Mouse (Mus musculus): ENCODE results near the gene Prkd3.
A peak's percentile ranks its signal among the peaks of the same experiment; 100 is the strongest.

Prkd3 gene

DNA sequence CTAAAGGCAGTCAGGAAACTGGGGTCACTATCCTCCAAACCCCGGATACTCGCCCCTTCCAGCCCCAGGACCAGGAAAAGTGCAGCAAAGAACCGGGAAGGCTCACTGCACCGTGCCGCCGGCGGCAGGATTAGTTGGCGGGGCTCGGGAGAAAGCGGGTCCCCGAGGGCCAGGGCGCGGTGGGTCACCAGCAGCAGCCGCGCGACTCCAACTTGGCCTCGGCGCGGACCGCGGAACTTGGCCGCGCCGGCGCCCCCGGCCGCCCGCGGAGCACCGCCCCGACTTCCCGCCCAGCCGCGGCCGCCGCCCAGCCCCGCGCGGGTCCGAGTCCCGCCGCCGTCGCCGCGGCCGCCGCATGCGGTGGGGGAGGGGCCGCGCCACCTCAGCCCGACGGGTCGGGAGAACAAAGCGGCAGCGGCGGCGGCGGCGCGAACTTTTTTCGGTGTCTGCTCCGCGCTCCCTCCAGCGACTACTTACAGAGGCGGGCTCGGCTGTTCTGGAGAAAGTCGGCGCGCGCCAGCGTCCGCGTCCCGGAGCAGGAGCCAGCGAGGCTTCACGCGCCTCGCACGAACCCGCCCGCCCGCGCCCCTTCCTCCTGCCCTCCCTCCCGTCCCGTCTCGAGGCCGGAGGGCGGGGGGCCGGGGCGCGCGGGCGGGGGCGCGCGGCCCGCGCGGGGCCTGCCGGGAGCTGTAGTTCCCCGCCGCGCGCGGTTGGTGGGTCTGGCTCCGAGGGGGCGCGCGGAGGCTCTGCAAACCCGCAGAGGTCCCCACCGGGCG, at the start of gene Prkd3:
Gene Prkd3, minus strand, starts transcription at position 609 of the 776 bp plus-strand sequence.
- DNase-seq (ENCODE audit: low spot score in 2 of 2) = peak; percentile 38 to 66

DNA sequence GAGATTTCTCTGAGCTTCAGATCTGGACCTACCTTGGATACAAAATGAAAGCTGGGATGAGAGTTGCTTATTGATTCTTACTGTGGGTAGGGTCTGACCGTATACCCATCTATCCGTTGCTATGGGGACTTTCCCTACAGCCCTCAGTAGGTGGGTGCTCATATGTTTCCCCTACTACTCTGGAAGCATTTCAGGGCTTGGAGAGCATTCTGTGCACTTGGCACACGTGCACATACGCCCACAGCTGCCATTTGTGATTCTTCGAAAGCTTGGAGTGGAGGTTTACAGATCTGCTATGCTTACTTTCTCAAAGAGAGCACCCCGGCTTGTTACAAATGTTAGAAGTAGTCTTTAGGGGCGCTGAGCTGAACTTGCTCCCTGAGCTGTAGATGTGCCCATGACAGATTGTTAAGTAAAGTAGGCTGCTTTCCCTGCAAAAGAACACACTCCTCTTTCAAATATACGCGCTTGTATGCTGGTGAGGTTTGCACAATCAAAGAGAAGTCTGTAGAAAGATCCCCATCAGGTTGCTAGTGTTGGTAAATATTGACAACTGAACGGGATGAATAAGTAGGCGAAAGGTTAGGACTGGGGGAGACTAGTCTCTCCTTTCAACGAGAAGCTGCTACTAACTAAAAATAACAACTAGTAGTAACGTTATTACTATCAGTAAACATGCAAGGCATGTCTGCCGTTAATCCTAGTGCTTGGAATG, 49.3 kb upstream of the Prkd3 start:
- DNase-seq (ENCODE audit: low spot score in 2 of 2) = no peak

GRCm38 (mm10) chr17:79069019-79069418, 48.4 kb upstream of the Prkd3 start:
- no peak for DNase-seq (ENCODE audit: low spot score in 2 of 2)

GRCm38 (mm10) chr17:79068581-79068980, 48.0 kb upstream of the Prkd3 start:
- DNase-seq (ENCODE audit: low spot score in 2 of 2) = no peak

- no peak for DNase-seq (ENCODE audit: low spot score in 2 of 2)
Measured at GRCm38 (mm10) chr17:79064250-79064649, 43.6 kb upstream of the Prkd3 start.

- no peak for DNase-seq (ENCODE audit: low spot score in 2 of 2)
Measured at GRCm38 (mm10) chr17:79060221-79060620, 39.6 kb upstream of the Prkd3 start.

DNA sequence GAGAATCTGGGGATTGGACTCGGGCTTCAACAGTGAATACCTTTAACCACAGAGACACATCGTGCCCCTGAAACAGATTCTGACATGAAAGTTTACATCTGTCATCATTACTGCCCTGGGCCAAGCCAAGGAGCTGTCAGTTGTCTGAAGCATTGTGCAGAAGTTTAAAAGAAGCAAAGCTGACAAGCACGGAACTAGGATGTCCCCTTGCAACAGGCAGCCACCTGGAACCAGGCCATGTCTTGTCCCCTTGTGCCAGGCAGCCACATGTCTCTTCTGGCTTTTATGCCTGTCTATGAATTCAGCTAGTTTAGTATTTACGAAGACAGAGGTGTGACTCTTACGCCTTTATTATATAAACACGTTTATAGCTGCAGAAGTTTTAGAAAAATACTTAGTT, 37.7 kb upstream of the Prkd3 start:
- DNase-seq (ENCODE audit: low spot score in 2 of 2) = peak in 1 of 2 experiments; percentile 51

- DNase-seq (ENCODE audit: low spot score in 2 of 2) = peak; percentile 49 to 56
Measured at GRCm38 (mm10) chr17:79052088-79052812, 31.6 kb upstream of the Prkd3 start.

GRCm38 (mm10) chr17:79051606-79052005, 31.0 kb upstream of the Prkd3 start, which contains the start of gene Qpct:
Gene Qpct, plus strand, starts transcription at chr17:79051906.
- DNase-seq (ENCODE audit: low spot score in 2 of 2) = no peak

- no peak for DNase-seq (ENCODE audit: low spot score in 2 of 2)
Measured at GRCm38 (mm10) chr17:79043705-79044104, 23.1 kb upstream of the Prkd3 start.

- no peak for DNase-seq (ENCODE audit: low spot score in 2 of 2)
Measured at GRCm38 (mm10) chr17:79039660-79040059, 19.0 kb upstream of the Prkd3 start.

- DNase-seq (ENCODE audit: low spot score in 2 of 2) = no peak
Measured at GRCm38 (mm10) chr17:79032782-79033181, 12.2 kb upstream of the Prkd3 start.

GRCm38 (mm10) chr17:79031569-79031968, 11.0 kb upstream of the Prkd3 start:
- DNase-seq (ENCODE audit: low spot score in 2 of 2) = no peak

- no peak for DNase-seq (ENCODE audit: low spot score in 2 of 2)
Measured at GRCm38 (mm10) chr17:79029226-79029625, 8.6 kb upstream of the Prkd3 start.

GRCm38 (mm10) chr17:79024544-79024943, 3.9 kb upstream of the Prkd3 start:
- DNase-seq (ENCODE audit: low spot score in 2 of 2) = no peak

- DNase-seq (ENCODE audit: low spot score in 2 of 2) = no peak
Measured at GRCm38 (mm10) chr17:79022746-79023145, 2.1 kb upstream of the Prkd3 start.

- DNase-seq (ENCODE audit: low spot score in 2 of 2) = no peak
Measured at GRCm38 (mm10) chr17:79020984-79021335, 344 bp upstream of the Prkd3 start.

DNA sequence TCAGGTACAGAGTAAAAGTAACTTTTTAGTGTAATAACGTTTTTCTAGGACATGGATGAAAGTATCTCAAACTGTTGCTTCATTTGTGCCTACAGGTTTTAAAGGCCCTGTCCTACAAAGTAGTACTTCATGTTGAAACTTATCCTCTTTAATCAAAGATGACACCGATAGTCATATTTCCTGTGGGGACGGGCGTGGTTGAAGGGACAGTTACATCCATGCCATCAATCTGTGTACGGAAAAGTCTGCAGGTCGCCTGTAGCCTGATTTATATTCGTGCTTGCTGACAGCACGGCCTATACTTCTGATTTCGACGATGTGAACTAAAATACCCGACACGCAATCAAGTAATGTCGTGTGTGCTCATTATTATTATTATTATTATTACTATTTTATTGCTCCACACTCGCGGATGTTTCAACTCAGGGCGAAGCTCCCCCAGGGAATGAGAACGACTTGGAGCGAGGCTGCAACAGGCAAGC, 849 bp downstream of the Prkd3 start:
- no peak for DNase-seq (ENCODE audit: low spot score in 2 of 2)

- no peak for DNase-seq (ENCODE audit: low spot score in 2 of 2)
Measured at GRCm38 (mm10) chr17:79018422-79018821, 2.2 kb downstream of the Prkd3 start.

- DNase-seq (ENCODE audit: low spot score in 2 of 2) = no peak
Measured at GRCm38 (mm10) chr17:79015831-79016230, 4.8 kb downstream of the Prkd3 start.

GRCm38 (mm10) chr17:79014911-79015685, 5.5 kb downstream of the Prkd3 start:
- DNase-seq (ENCODE audit: low spot score in 2 of 2) = no peak

DNA sequence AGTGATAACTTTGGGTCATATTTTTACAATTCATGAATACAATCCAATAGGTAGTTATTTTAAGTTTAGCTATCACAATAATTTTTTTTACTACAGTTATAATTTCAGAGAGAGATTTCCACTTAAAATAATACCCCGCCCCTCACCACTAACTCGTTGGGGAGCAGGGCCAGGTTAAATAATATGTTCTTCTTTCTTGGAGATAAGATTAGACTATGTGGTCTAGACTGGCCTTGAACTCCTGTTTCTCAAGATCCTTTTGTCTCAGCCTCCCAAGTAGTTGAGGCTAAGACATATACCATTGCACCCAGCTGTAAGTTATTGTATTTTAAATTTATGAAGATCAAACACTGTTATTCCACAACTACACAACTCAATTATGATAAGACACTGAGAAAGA, 7.0 kb downstream of the Prkd3 start:
- DNase-seq (ENCODE audit: low spot score in 2 of 2) = no peak

Data from cerebellum, postnatal 4 days (tissue).